Mouse (Mus musculus) kidney, adult 8-10 months (tissue): ENCODE results near the gene Iqgap1.

Experiments
- DNase-seq, 2 experiments: peaks; one replicate each; pipeline ENCODE4 v3.0.0; 2022

Iqgap1 gene

GRCm38 (mm10) chr7:80802412-80803160 lies 23.2 kb downstream of the Iqgap1 start:
- DNase-seq, result peak in 1 of 2 experiments; percentile 47

- DNase-seq, result no peak
Measured at GRCm38 (mm10) chr7:80799307-80799706, 26.5 kb downstream of the Iqgap1 start.

GRCm38 (mm10) chr7:80796805-80797567 lies 28.8 kb downstream of the Iqgap1 start:
- no peak for DNase-seq

GRCm38 (mm10) chr7:80796258-80796657 lies 29.5 kb downstream of the Iqgap1 start:
- DNase-seq, result no peak

- DNase-seq, result no peak
Measured at GRCm38 (mm10) chr7:80789534-80789933, 36.2 kb downstream of the Iqgap1 start.

- no peak for DNase-seq
Measured at GRCm38 (mm10) chr7:80789061-80789460, 36.7 kb downstream of the Iqgap1 start.

- no peak for DNase-seq
Measured at GRCm38 (mm10) chr7:80788002-80788401, 37.8 kb downstream of the Iqgap1 start.

GRCm38 (mm10) chr7:80786746-80787145 lies 39.0 kb downstream of the Iqgap1 start:
- DNase-seq, result no peak

- no peak for DNase-seq
Measured at GRCm38 (mm10) chr7:80783841-80784240, 41.9 kb downstream of the Iqgap1 start.

GRCm38 (mm10) chr7:80782155-80783109 lies 43.3 kb downstream of the Iqgap1 start:
- DNase-seq, result no peak

- DNase-seq, result no peak
Measured at GRCm38 (mm10) chr7:80781444-80782120, 44.2 kb downstream of the Iqgap1 start.

GRCm38 (mm10) chr7:80778958-80779669 lies 46.7 kb downstream of the Iqgap1 start:
- DNase-seq, result peak; percentile 62 to 72

- DNase-seq, result no peak
Measured at GRCm38 (mm10) chr7:80778376-80778775, 47.4 kb downstream of the Iqgap1 start.

GRCm38 (mm10) chr7:80777151-80777550 lies 48.6 kb downstream of the Iqgap1 start:
- no peak for DNase-seq

GRCm38 (mm10) chr7:80776090-80776489 lies 49.7 kb downstream of the Iqgap1 start:
- DNase-seq, result no peak

- DNase-seq, result no peak
Measured at GRCm38 (mm10) chr7:80775448-80775904, 50.3 kb downstream of the Iqgap1 start.

- no peak for DNase-seq
Measured at GRCm38 (mm10) chr7:80774615-80775447, 50.9 kb downstream of the Iqgap1 start.

- DNase-seq, result no peak
Measured at GRCm38 (mm10) chr7:80773834-80774614, 51.8 kb downstream of the Iqgap1 start.

- no peak for DNase-seq
Measured at GRCm38 (mm10) chr7:80770466-80770865, 55.3 kb downstream of the Iqgap1 start.

- no peak for DNase-seq
Measured at GRCm38 (mm10) chr7:80766861-80767312, 58.9 kb downstream of the Iqgap1 start.
